Mouse (Mus musculus): ENCODE measurements around the gene Gm49661. TPM values are rescaled to one million over a fixed set of nuclear protein-coding genes. Genes with fewer than 3 reads are reported as not detected.

The Gm49661 gene
- polyA plus RNA-seq, 1 experiment from 2014 or later: not detected

DNA sequence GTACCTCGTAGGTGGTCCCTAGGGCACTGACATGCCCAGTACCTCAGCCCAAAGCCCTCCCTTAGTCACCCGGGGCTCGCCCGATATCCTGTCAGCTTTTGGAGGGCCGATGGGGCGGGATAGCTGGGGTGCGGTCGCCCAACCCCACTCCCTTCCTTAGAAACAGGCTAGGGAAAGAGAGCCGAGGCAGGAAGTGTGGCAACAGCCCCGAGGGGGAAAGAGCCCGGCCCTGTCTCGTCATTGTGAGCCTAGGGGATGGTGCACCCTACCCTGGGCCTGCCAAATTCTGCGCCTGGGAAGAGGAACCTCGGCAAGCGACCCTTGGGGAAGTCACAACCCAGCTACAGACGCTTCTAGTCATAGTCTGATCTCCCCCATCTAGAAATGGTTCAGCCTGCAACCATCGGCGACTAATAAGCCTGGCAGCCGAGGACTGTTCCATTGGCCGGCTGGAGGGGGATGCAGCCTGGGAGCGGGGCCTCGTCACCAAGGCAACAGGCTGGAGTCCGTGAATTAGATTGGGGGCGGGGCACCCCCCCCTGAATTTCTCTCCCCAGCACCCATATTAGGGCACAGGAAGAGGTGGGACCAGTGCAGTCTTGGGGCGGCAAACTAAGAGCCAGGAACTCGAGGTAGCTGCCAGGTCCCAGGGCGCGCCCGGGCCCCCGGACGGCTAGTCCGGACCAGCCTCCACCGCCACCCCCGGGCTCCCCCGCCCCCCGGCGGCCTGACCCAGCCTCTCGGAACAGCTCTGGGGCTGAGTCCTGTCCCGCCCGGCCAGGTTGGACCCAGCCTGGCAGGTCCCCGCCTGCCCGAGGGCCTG, 10.6 kb upstream of the Gm49661 start:
- Histone ChIP-seq H3K27ac (ENCODE audit: low read depth, low read length) (peak overlapping the region; percentile 30; the same call in 1 of the 2 replicates), H3K4me2 (replicated peaks; ENCODE audit: low read depth, low read length) (peak overlapping the region; percentile 98), H3K4me1 (ENCODE audit: control insufficient read depth, insufficient read depth, low read length) (peaks cover 65% of the 10 kb centered on the region), H3K27me3 (ENCODE audit: control insufficient read depth, insufficient read depth, low read length) (no peaks in the 10 kb centered on the region; the same call in 1 of the 2 replicates), H3K9me3 (ENCODE audit: control insufficient read depth, low read length) (no peaks in the 10 kb centered on the region), H3K36me3 (ENCODE audit: control insufficient read depth, insufficient read depth, low read length) (peaks cover 4% of the 10 kb centered on the region; the same call in 1 of the 2 replicates), H3K9ac (ENCODE audit: low read depth, low read length) (peak overlapping the region; percentile 31; the same call in 1 of the 2 replicates), H3K4me3 (ENCODE audit: low read length) (peak overlapping the region; percentile 33)
- ATAC-seq (ENCODE audit: low FRiP score, low TSS enrichment): peak; percentile 14
- 3% methylated on average over 41 of the region's 42 CpGs for WGBS

DNA sequence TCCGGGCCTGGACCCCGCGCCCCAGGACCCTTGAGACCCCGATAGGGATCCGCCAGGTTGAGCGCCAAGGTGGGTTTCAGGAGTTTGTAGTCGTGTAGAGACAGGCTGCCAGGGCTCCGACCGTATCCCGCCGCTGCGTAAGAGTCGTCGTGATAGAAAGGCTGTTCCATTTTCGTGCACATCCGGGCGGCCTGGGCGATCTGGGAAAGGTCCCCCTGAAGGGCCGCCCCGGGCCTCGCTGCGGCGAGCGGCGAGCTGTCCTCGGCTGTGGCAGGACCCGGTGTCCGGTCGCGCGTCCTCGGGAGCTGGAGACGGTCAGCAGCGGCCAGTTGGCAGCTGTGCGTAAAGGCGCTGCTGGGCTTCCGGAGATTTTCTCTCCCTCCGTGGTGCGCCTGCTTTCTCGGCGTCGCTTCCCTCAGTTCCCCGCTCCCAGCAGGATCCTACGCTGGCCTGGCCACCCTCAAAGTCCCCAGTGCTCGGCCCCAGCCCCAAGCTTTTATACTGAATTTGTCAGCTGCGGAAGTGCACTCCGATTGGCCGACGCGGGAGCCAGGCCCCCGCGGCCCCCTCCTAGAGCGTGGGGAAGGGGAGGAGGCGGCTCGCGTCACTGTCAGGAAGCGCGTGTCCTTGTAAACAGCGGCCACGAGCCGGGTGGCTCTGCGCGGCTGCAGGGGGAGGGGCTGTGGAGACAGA, 9.2 kb upstream of the Gm49661 start, which contains the start of gene Junb:
TSS of gene Junb (minus strand) at position 471 of the 693 bp plus-strand sequence.
- under 1% methylated on average over 62 of the region's 63 CpGs for WGBS
- H3K9me3 ChIP-seq (ENCODE audit: control insufficient read depth, low read length): no peaks in the 10 kb centered on the region
- peak within 1 kb of the TSS; percentile 68 for H3K9ac ChIP-seq (ENCODE audit: low read depth, low read length)
- peak within 1 kb of the TSS; percentile 52; the same call in 1 of the 2 replicates for H3K27ac ChIP-seq (ENCODE audit: low read depth, low read length)
- H3K4me3 ChIP-seq (ENCODE audit: low read length): peak within 1 kb of the TSS; percentile 58
- H3K27me3 ChIP-seq (ENCODE audit: control insufficient read depth, insufficient read depth, low read length): no peaks in the 10 kb centered on the region; the same call in 1 of the 2 replicates
- ATAC-seq (ENCODE audit: low FRiP score, low TSS enrichment): peak; percentile 51
- H3K4me1 ChIP-seq (ENCODE audit: control insufficient read depth, insufficient read depth, low read length): peaks cover 58% of the 10 kb centered on the region
- H3K36me3 ChIP-seq (ENCODE audit: control insufficient read depth, insufficient read depth, low read length): peaks cover 11% of the 10 kb centered on the region
- H3K4me2 ChIP-seq (replicated peaks; ENCODE audit: low read depth, low read length): peak within 1 kb of the TSS; percentile 98

DNA sequence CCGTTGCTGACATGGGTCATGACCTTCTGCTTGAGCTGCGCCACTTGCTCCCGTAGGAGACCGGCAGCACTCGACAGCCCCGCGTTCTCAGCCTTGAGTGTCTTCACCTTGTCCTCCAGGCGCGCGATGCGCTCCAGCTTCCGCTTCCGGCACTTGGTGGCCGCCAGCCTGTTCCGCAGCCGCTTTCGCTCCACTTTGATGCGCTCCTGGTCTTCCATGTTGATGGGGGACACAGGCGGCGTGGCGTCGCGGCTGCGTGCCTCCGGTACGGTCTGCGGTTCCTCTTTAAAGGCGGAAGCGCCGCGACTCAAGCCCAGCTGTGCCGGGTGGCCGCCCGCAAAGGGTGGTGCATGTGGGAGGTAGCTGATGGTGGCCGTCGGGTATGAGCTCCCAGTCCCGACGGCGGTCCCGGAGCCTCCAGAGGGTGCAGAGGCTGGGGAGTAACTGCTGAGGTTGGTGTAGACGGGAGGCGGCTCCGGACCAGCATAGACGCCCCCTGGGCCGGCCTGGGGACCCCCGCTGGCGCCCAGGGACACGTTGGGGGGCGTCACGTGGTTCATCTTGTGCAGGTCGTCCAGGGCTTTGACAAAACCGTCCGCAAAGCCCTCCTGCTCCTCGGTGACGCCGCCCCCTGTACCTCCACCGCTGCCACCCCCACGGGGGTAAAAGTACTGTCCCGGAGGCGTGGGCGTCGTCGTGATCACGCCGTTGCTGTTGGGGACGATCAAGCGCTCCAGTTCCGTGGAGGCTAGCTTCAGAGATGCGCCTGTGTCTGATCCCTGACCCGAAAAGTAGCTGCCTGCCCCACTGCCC, 8.4 kb upstream of the Gm49661 start:
- Histone ChIP-seq H3K4me3 (ENCODE audit: low read length) (peak overlapping the region; percentile 58), H3K9ac (ENCODE audit: low read depth, low read length) (peak overlapping the region; percentile 68), H3K4me2 (replicated peaks; ENCODE audit: low read depth, low read length) (peak overlapping the region; percentile 98), H3K27ac (ENCODE audit: low read depth, low read length) (peak overlapping the region; percentile 52; the same call in 1 of the 2 replicates), H3K9me3 (ENCODE audit: control insufficient read depth, low read length) (no peaks in the 10 kb centered on the region), H3K27me3 (ENCODE audit: control insufficient read depth, insufficient read depth, low read length) (no peaks in the 10 kb centered on the region; the same call in 1 of the 2 replicates), H3K36me3 (ENCODE audit: control insufficient read depth, insufficient read depth, low read length) (peaks cover 19% of the 10 kb centered on the region), H3K4me1 (ENCODE audit: control insufficient read depth, insufficient read depth, low read length) (peaks cover 56% of the 10 kb centered on the region)
- WGBS: 1% methylated on average over 69 of the region's 70 CpGs
- ATAC-seq (ENCODE audit: low FRiP score, low TSS enrichment): no peak

DNA sequence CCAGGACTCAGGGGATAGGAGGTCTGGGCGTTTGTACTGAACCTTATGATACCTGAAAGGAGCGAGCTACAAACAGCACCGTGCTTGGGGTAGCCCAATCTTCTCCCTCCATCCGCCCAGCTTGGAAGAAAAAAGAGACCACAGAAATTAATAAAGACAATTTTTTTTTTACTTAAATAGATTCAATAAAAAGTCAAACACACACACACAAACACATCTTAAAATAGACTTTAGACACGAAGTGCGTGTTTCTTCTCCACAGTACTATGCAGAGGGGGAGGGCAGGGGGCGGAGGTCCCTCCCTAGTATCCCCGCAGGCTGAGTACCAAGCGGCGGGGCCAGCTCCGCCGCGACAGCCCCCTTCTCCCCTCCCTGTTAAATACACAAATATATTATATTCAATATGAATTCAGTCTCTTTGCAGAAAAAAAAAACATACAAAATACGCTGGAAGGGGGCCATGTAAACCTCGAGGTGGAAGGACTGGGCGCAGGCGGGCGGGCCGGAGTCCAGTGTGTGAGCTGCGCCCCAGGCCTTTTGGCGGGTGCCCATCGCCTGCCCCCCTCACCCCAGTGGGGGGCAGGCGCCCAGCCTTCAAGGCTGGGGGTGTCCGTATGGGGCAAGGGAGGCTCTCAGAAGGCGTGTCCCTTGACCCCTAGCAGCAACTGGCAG, 7.7 kb upstream of the Gm49661 start:
- Histone ChIP-seq H3K27me3 (ENCODE audit: control insufficient read depth, insufficient read depth, low read length) (no peaks in the 10 kb centered on the region; the same call in 1 of the 2 replicates), H3K27ac (ENCODE audit: low read depth, low read length) (no peak overlapping the region), H3K9ac (ENCODE audit: low read depth, low read length) (peak overlapping the region; percentile 68; the same call in 1 of the 2 replicates), H3K4me2 (replicated peaks; ENCODE audit: low read depth, low read length) (peak overlapping the region; percentile 98), H3K36me3 (ENCODE audit: control insufficient read depth, insufficient read depth, low read length) (peaks cover 26% of the 10 kb centered on the region), H3K4me1 (ENCODE audit: control insufficient read depth, insufficient read depth, low read length) (peaks cover 50% of the 10 kb centered on the region), H3K9me3 (ENCODE audit: control insufficient read depth, low read length) (no peaks in the 10 kb centered on the region), H3K4me3 (ENCODE audit: low read length) (peak overlapping the region; percentile 58)
- WGBS: 2% methylated on average over 25 of the region's 25 CpGs
- no peak for ATAC-seq (ENCODE audit: low FRiP score, low TSS enrichment)

DNA sequence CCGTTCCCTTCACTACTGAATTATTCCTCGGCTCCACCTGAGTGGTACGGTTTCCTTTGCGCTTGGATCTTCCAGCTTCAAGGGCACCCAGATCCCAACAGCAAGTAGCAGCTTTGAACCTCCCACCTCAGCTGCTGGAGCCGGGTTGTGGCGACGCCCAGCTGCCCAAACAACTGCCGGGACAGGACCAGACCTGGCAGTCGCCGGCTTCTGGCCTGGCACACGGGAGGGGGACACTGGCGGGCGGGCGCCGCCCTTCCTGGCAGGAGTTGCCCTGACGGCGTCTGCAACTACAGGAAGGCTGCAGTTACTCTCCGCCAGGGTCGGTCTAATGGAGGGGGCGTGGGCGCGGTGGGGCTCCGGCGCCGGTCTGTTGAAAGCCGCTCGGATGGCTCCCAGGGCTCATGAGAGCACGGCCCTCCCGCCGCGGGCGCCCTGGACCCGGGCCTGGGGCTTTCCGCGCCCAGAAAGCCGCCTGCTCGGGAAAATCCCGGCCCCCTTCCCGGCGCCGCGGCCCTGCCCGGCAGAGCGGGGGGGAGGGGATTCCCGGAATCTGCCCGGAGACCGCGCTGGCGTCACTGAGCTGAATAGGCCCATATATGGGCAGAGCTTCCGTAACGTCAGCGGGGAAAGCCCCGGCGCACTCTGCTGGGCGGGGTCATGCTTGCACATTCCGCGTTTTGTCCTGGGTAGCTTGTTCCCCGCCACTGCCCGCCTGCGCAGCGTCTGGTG, 7.0 kb upstream of the Gm49661 start:
- Histone ChIP-seq H3K9ac (ENCODE audit: low read depth, low read length) (peak overlapping the region; percentile 57), H3K4me2 (replicated peaks; ENCODE audit: low read depth, low read length) (peak overlapping the region; percentile 98), H3K36me3 (ENCODE audit: control insufficient read depth, insufficient read depth, low read length) (peaks cover 33% of the 10 kb centered on the region), H3K4me1 (ENCODE audit: control insufficient read depth, insufficient read depth, low read length) (peaks cover 44% of the 10 kb centered on the region), H3K4me3 (ENCODE audit: low read length) (peak overlapping the region; percentile 58), H3K9me3 (ENCODE audit: control insufficient read depth, low read length) (no peaks in the 10 kb centered on the region), H3K27ac (ENCODE audit: low read depth, low read length) (peak overlapping the region; percentile 53; the same call in 1 of the 2 replicates), H3K27me3 (ENCODE audit: control insufficient read depth, insufficient read depth, low read length) (no peaks in the 10 kb centered on the region; the same call in 1 of the 2 replicates)
- WGBS: under 1% methylated on average over 57 of the region's 61 CpGs
- peak; percentile 84 for ATAC-seq (ENCODE audit: low FRiP score, low TSS enrichment)

DNA sequence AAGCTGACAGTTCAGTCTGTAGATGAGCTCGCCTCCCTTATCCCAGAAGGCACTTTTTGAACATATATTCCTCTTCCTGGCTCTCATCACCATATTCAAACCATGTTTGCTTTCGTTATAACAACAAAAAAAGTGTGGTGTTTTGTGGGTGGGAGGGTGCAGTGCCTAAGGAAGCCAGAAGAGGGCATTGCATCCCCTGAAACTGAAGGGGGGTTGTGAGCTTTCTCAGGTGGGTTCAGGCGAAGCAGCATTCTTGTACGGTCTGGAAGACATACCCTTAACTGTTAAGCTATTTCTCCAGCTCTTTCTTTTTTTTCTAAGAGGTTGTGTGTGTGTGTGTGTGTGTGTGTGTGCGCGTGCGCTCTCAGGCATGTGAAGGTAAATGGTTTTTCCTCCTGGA, 6.2 kb upstream of the Gm49661 start:
- ATAC-seq (ENCODE audit: low FRiP score, low TSS enrichment): no peak
- Histone ChIP-seq H3K9me3 (ENCODE audit: control insufficient read depth, low read length) (no peaks in the 10 kb centered on the region), H3K27me3 (ENCODE audit: control insufficient read depth, insufficient read depth, low read length) (no peaks in the 10 kb centered on the region; the same call in 1 of the 2 replicates), H3K4me1 (ENCODE audit: control insufficient read depth, insufficient read depth, low read length) (peaks cover 45% of the 10 kb centered on the region), H3K9ac (ENCODE audit: low read depth, low read length) (no peak overlapping the region), H3K4me3 (ENCODE audit: low read length) (no peak overlapping the region), H3K36me3 (ENCODE audit: control insufficient read depth, insufficient read depth, low read length) (peaks cover 38% of the 10 kb centered on the region), H3K27ac (ENCODE audit: low read depth, low read length) (no peak overlapping the region), H3K4me2 (replicated peaks; ENCODE audit: low read depth, low read length) (peak overlapping the region; percentile 98; the same call in 1 of the 2 replicates)
- WGBS: 31% methylated on average over 7 of the region's 7 CpGs

DNA sequence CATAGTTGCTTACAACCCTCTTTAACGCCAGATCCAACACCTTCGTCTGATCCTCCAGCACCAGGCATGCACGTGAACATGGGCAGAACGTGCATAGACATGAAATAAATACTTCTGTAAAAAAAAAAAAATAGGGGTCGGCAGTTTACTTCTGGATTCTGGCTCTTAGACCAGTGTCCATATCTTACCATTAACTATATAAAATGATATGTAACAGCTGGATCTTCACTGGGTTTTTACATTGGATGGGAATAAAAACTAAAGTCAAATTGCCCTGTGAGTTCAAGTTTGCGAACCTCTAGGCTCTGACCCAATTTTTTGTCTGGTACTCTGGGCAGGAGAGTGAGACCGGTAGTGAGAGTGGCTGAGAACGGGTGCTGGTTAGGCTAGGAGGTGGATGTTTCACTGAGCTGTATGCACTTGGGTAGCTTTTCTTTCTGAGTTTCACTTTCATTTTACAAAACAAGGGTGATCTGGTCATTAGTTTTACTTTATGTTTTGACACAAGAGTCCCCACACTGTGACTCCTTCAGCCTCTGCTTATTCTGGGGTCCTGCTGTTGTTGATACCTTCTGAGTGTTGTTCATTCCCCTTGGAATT, 5.4 kb upstream of the Gm49661 start:
- no peak for ATAC-seq (ENCODE audit: low FRiP score, low TSS enrichment)
- Histone ChIP-seq H3K4me1 (ENCODE audit: control insufficient read depth, insufficient read depth, low read length) (peaks cover 42% of the 10 kb centered on the region), H3K27me3 (ENCODE audit: control insufficient read depth, insufficient read depth, low read length) (no peaks in the 10 kb centered on the region; the same call in 1 of the 2 replicates), H3K9me3 (ENCODE audit: control insufficient read depth, low read length) (no peaks in the 10 kb centered on the region), H3K4me2 (replicated peaks; ENCODE audit: low read depth, low read length) (no peak overlapping the region), H3K9ac (ENCODE audit: low read depth, low read length) (no peak overlapping the region), H3K4me3 (ENCODE audit: low read length) (no peak overlapping the region), H3K27ac (ENCODE audit: low read depth, low read length) (no peak overlapping the region), H3K36me3 (ENCODE audit: control insufficient read depth, insufficient read depth, low read length) (peaks cover 38% of the 10 kb centered on the region)
- 83% methylated on average over 8 of the region's 8 CpGs for WGBS
